Mouse (Mus musculus): ENCODE results near the gene Drd4. TPM values are rescaled to one million over a fixed set of nuclear protein-coding genes. Genes with fewer than 3 reads are reported as not detected.

The Drd4 gene
- total and polyA plus RNA-seq, 2 experiments from 2014 or later: 0.38 to 0.90 TPM

GRCm38 (mm10) chr7:141314416-141314815, 22.6 kb downstream of the Drd4 start:
- Histone ChIP-seq H3K9me3 (ENCODE audit: low read length) (no peaks in the 10 kb centered on the region), H3K4me3 (ENCODE audit: low read depth, low read length) (no peak overlapping the region), H3K27me3 (ENCODE audit: insufficient read depth, low read length) (no peaks in the 10 kb centered on the region), H3K36me3 (ENCODE audit: insufficient read depth) (peaks cover 96% of the 10 kb centered on the region), H3K4me1 (ENCODE audit: insufficient read depth) (no peaks in the 10 kb centered on the region), H3K27ac (ENCODE audit: low read depth, low read length) (no peak overlapping the region), H3K4me2 (ENCODE audit: low read depth) (no peak overlapping the region), H3K9ac (no peak overlapping the region)
- no peak for ATAC-seq
- no peak for TF ChIP-seq CTCF (IDR thresholded peaks at IDR 0.05; ENCODE audit: low read depth)
- WGBS: 93% methylated on average over 2 of the region's 2 CpGs
- DNase-seq: no peak

DNA sequence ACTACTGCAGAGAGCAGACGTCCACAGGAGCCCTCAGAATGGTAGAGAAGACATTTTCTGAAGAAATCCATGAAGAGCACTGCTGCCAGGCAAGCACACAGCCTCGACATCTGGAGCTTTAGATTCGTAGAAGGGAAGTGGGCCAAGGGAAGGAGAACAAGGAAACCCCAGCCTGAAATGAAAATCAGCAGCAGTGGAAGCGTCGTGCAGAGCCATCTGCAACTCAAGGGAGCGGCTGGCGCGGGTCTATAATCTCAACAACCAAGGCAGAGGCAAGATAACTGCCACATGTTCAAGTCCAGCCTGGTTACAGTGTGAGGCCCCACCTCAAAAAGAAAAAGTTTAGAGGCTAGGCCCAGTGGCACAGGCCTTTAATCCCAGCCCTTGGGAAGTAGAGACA, 23.3 kb downstream of the Drd4 start:
- Histone ChIP-seq H3K4me2 (ENCODE audit: low read depth) (no peak overlapping the region), H3K4me1 (ENCODE audit: insufficient read depth) (no peaks in the 10 kb centered on the region), H3K27me3 (ENCODE audit: insufficient read depth, low read length) (no peaks in the 10 kb centered on the region), H3K4me3 (ENCODE audit: low read depth, low read length) (no peak overlapping the region), H3K9ac (no peak overlapping the region), H3K9me3 (ENCODE audit: low read length) (no peaks in the 10 kb centered on the region), H3K36me3 (ENCODE audit: insufficient read depth) (peaks cover 94% of the 10 kb centered on the region), H3K27ac (ENCODE audit: low read depth, low read length) (no peak overlapping the region)
- ATAC-seq (no peak), DNase-seq (no peak)
- no peak for TF ChIP-seq CTCF (IDR thresholded peaks at IDR 0.05; ENCODE audit: low read depth)
- 81% methylated on average over 8 of the region's 8 CpGs for WGBS

GRCm38 (mm10) chr7:141315974-141316373, 24.2 kb downstream of the Drd4 start:
- no peaks in the 10 kb centered on the region for H3K27me3 ChIP-seq (ENCODE audit: insufficient read depth, low read length)
- 70% methylated on average over 5 of the region's 5 CpGs for WGBS
- no peaks in the 10 kb centered on the region for H3K9me3 ChIP-seq (ENCODE audit: low read length)
- peaks cover 94% of the 10 kb centered on the region for H3K36me3 ChIP-seq (ENCODE audit: insufficient read depth)
- peak; percentile 54 for ATAC-seq
- no peak overlapping the region for H3K4me2 ChIP-seq (ENCODE audit: low read depth)
- no peak overlapping the region for H3K27ac ChIP-seq (ENCODE audit: low read depth, low read length)
- DNase-seq: no peak
- no peak overlapping the region for H3K9ac ChIP-seq
- H3K4me1 ChIP-seq (ENCODE audit: insufficient read depth): no peaks in the 10 kb centered on the region
- peak; percentile 60 for TF ChIP-seq CTCF (IDR thresholded peaks at IDR 0.05; ENCODE audit: low read depth)
- H3K4me3 ChIP-seq (ENCODE audit: low read depth, low read length): no peak overlapping the region

DNA sequence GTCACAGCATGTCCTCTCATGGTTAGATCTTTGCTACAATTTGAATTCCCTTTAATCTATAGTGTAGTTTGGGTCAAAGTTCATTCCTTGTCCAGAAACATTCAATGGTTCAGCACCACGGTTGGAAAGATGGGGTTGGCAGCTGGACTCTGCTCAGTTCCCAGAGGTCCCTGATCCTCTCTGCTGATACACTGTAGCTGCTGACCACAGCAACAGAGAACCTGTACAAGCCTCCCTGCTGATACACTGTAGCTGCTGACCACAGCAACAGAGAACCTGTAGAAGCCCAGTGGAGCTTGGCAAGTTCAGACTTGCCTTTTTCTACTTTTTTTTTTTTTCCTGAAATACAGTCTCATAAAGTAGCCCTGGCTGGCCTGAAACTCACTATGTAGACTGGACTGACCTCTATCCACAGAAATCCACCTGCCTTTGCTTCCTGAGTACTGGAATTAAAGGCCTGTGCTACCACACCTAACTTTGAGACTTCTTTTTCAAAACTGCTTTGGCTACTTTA, 25.9 kb downstream of the Drd4 start:
- Histone ChIP-seq H3K27ac (ENCODE audit: low read depth, low read length) (no peak overlapping the region), H3K4me2 (ENCODE audit: low read depth) (no peak overlapping the region), H3K36me3 (ENCODE audit: insufficient read depth) (peaks cover 95% of the 10 kb centered on the region), H3K4me3 (ENCODE audit: low read depth, low read length) (no peak overlapping the region), H3K27me3 (ENCODE audit: insufficient read depth, low read length) (no peaks in the 10 kb centered on the region), H3K9me3 (ENCODE audit: low read length) (no peaks in the 10 kb centered on the region), H3K4me1 (ENCODE audit: insufficient read depth) (no peaks in the 10 kb centered on the region), H3K9ac (no peak overlapping the region)
- DNase-seq (no peak), ATAC-seq (no peak)
- TF ChIP-seq CTCF (IDR thresholded peaks at IDR 0.05; ENCODE audit: low read depth): no peak
- 75% methylated on average over 1 of the region's 1 CpGs for WGBS

DNA sequence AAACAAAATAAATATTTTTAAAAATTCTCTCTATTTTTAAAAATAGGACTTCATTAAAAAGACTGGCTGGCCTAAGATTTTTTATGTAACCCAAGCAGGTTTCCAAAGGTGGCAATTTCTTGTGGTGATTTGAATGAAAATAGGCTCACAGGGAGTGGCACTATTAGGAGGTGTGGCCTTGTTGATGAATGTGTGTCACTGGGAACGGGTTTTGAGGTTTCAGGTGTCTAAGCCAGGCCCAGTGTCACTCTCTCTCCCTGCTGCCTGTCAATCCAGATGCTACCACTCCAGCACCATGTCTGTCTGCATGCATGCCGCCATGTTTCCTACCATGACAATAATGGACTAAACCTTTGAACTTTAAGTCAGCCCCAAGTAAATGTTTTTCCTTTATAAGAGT, 27.6 kb downstream of the Drd4 start:
- ATAC-seq: no peak
- WGBS: 68% methylated on average over 2 of the region's 2 CpGs

GRCm38 (mm10) chr7:141324686-141325085, 32.9 kb downstream of the Drd4 start:
- no peak overlapping the region for H3K4me3 ChIP-seq (ENCODE audit: low read depth, low read length)
- 0 out of 2 replicates have a peak overlapping the region, but pooled peaks have one; percentile 13 for H3K4me2 ChIP-seq (ENCODE audit: low read depth)
- TF ChIP-seq CTCF (IDR thresholded peaks at IDR 0.05; ENCODE audit: low read depth): no peak
- peaks cover 42% of the 10 kb centered on the region for H3K36me3 ChIP-seq (ENCODE audit: insufficient read depth)
- ATAC-seq (no peak), DNase-seq (no peak)
- H3K27ac ChIP-seq (ENCODE audit: low read depth, low read length): no peak overlapping the region
- H3K4me1 ChIP-seq (ENCODE audit: insufficient read depth): peaks cover 22% of the 10 kb centered on the region
- peak overlapping the region; percentile 22; the same call in 1 of the 2 replicates for H3K9ac ChIP-seq
- no peaks in the 10 kb centered on the region for H3K9me3 ChIP-seq (ENCODE audit: low read length)
- H3K27me3 ChIP-seq (ENCODE audit: insufficient read depth, low read length): no peaks in the 10 kb centered on the region
- WGBS: 69% methylated on average over 1 of the region's 1 CpGs

More for the DNA sequence above, 27.6 kb downstream of the Drd4 start:
- Histone ChIP-seq H3K4me1 (ENCODE audit: insufficient read depth) (no peaks in the 10 kb centered on the region), H3K4me3 (ENCODE audit: low read depth, low read length) (no peak overlapping the region), H3K27me3 (ENCODE audit: insufficient read depth, low read length) (no peaks in the 10 kb centered on the region), H3K4me2 (ENCODE audit: low read depth) (no peak overlapping the region), H3K36me3 (ENCODE audit: insufficient read depth) (peaks cover 93% of the 10 kb centered on the region), H3K27ac (ENCODE audit: low read depth, low read length) (no peak overlapping the region), H3K9me3 (ENCODE audit: low read length) (no peaks in the 10 kb centered on the region), H3K9ac (no peak overlapping the region)
- no peak for DNase-seq
- no peak for TF ChIP-seq CTCF (IDR thresholded peaks at IDR 0.05; ENCODE audit: low read depth)

GRCm38 (mm10) chr7:141326546-141327446, 35.0 kb downstream of the Drd4 start:
- 2% methylated on average over 34 of the region's 35 CpGs for WGBS
- Histone ChIP-seq H3K36me3 (ENCODE audit: insufficient read depth) (peaks cover 23% of the 10 kb centered on the region), H3K4me1 (ENCODE audit: insufficient read depth) (peaks cover 22% of the 10 kb centered on the region), H3K27me3 (ENCODE audit: insufficient read depth, low read length) (no peaks in the 10 kb centered on the region), H3K9me3 (ENCODE audit: low read length) (no peaks in the 10 kb centered on the region), H3K9ac (peak overlapping the region; percentile 98), H3K4me2 (ENCODE audit: low read depth) (peak overlapping the region; percentile 100), H3K27ac (ENCODE audit: low read depth, low read length) (peak overlapping the region; percentile 100), H3K4me3 (ENCODE audit: low read depth, low read length) (peak overlapping the region; percentile 70)
- no peak for TF ChIP-seq CTCF (IDR thresholded peaks at IDR 0.05; ENCODE audit: low read depth)
- peak; percentile 34 for DNase-seq
- ATAC-seq: peak; percentile 4
